8 mouse cellular contexts compared by ENCODE assay signal in genomic region chr19:4037788-4038232, GRCm38 (mm10). TPM values are rescaled to one million over a fixed set of nuclear protein-coding genes. Genes with fewer than 3 reads are reported as not detected.
DNase-seq lines count a peak whose midpoint lies in the region; ATAC-seq and TF ChIP-seq lines count a peak whose summit lies in the region.

Gene Gstp1, minus strand, starts transcription at chr19:4037985.

- no peaks in the 10 kb centered on the region for H3K36me3 ChIP-seq in embryonic facial prominence, embryonic 14.5 days (ENCODE audit: control insufficient read depth, insufficient read depth, low read length)
- no peaks in the 10 kb centered on the region for H3K36me3 ChIP-seq in heart, adult 2 months (ENCODE audit: control insufficient read depth, insufficient read depth, low read length)
- no peaks in the 10 kb centered on the region for H3K36me3 ChIP-seq in kidney, adult 2 months (ENCODE audit: control insufficient read depth, insufficient read depth, low read length)
- no peaks in the 10 kb centered on the region for H3K36me3 ChIP-seq in limb, embryonic 11.5 days (ENCODE audit: control insufficient read depth, insufficient read depth, low read length)
- peaks cover 7% of the 10 kb centered on the region; the same call in 1 of the 2 replicates for H3K36me3 ChIP-seq in midbrain, embryonic 13.5 days

- intact Hi-C loops in heart, adult 2 months (cut with DNase I) = no loop called here

- peak within 1 kb of the TSS; percentile 81 for H3K27ac ChIP-seq in embryonic facial prominence, embryonic 14.5 days (replicated peaks; ENCODE audit: low read depth, low read length)
- H3K27ac ChIP-seq in heart, adult 2 months = peak within 1 kb of the TSS; percentile 80
- peak within 1 kb of the TSS; percentile 84 for H3K27ac ChIP-seq in kidney, adult 2 months (ENCODE audit: insufficient read depth, low read depth, low read length)
- peak within 1 kb of the TSS; percentile 22; the same call in 1 of the 2 replicates for H3K27ac ChIP-seq in limb, embryonic 11.5 days (replicated peaks; ENCODE audit: low read depth, low read length)
- peak within 1 kb of the TSS; percentile 67 for H3K27ac ChIP-seq in midbrain, embryonic 13.5 days

- TF ChIP-seq CTCF in heart, adult 2 months (IDR thresholded peaks at IDR 0.05) = peak; percentile 55
- 0 out of 2 replicates have a peak, but pooled peaks have one; percentile 16 for TF ChIP-seq CTCF in kidney, adult 2 months (conservative IDR thresholded peaks at IDR 0.05; ENCODE audit: insufficient read depth, insufficient read length, low read depth, low read length)

- WGBS in embryonic facial prominence, embryonic 14.5 days = 0% methylated on average over 7 of the region's 26 CpGs
- under 1% methylated on average over 26 of the region's 26 CpGs for WGBS in heart, adult 2 months
- WGBS in kidney, adult 2 months = under 1% methylated on average over 26 of the region's 26 CpGs
- under 1% methylated on average over 26 of the region's 26 CpGs for WGBS in limb, embryonic 11.5 days
- WGBS in midbrain, embryonic 13.5 days = 0% methylated on average over 26 of the region's 26 CpGs

- DNase-seq in 3T3-L1 (ENCODE audit: low read depth, low spot score) = peak; percentile 96
- peak; percentile 63 to 76 for DNase-seq in adrenal gland, postnatal 4 days (ENCODE audit: low spot score in 2 of 2)
- peak; percentile 94 for DNase-seq in embryonic facial prominence, embryonic 14.5 days (ENCODE audit: low spot score)
- peak; percentile 92 to 93 for DNase-seq in heart, adult 2 months
- peak; percentile 93 for DNase-seq in kidney, adult 2 months
- DNase-seq in limb, embryonic 11.5 days (ENCODE audit: low spot score) = peak; percentile 87
- DNase-seq in spleen, adult 12 weeks (ENCODE audit: low spot score) = peak; percentile 69

- H3K4me2 ChIP-seq in embryonic facial prominence, embryonic 14.5 days (ENCODE audit: low read depth, low read length) = peak within 1 kb of the TSS; percentile 58
- H3K4me2 ChIP-seq in limb, embryonic 11.5 days (ENCODE audit: low read depth, severe bottlenecking) = peak within 1 kb of the TSS; percentile 76
- peak within 1 kb of the TSS; percentile 78 for H3K4me2 ChIP-seq in midbrain, embryonic 13.5 days (replicated peaks)

- TF ChIP-seq POLR2A in heart, adult 2 months (IDR thresholded peaks at IDR 0.05; ENCODE audit: insufficient read depth, low read depth, low read length) = peak; percentile 94
- peak; percentile 74 for TF ChIP-seq POLR2A in kidney, adult 2 months (IDR thresholded peaks at IDR 0.05; ENCODE audit: low read depth, low read length)

- ATAC-seq in embryonic facial prominence, embryonic 14.5 days (ENCODE audit: low read depth) = peak; percentile 95
- peak; percentile 63; the same call in 1 of the 2 replicates for ATAC-seq in limb, embryonic 11.5 days (ENCODE audit: insufficient number of reproducible peaks, low FRiP score, low TSS enrichment, low read depth)
- ATAC-seq in midbrain, embryonic 13.5 days = peak; percentile 91

- H3K27me3 ChIP-seq in embryonic facial prominence, embryonic 14.5 days (replicated peaks; ENCODE audit: control insufficient read depth, insufficient read depth, low read length) = no peaks in the 10 kb centered on the region
- no peaks in the 10 kb centered on the region for H3K27me3 ChIP-seq in heart, adult 2 months (ENCODE audit: control insufficient read depth, insufficient read depth, low read length)
- H3K27me3 ChIP-seq in kidney, adult 2 months (replicated peaks; ENCODE audit: control insufficient read depth, insufficient read depth, low read length) = no peaks in the 10 kb centered on the region
- H3K27me3 ChIP-seq in limb, embryonic 11.5 days (ENCODE audit: control insufficient read depth, insufficient read depth, low read length) = no peaks in the 10 kb centered on the region
- no peaks in the 10 kb centered on the region for H3K27me3 ChIP-seq in midbrain, embryonic 13.5 days

- H3K9ac ChIP-seq in embryonic facial prominence, embryonic 14.5 days (ENCODE audit: low read depth, low read length) = peak within 1 kb of the TSS; percentile 82
- H3K9ac ChIP-seq in heart, adult 2 months (ENCODE audit: low read depth, low read length) = peak within 1 kb of the TSS; percentile 92
- peak within 1 kb of the TSS; percentile 88 for H3K9ac ChIP-seq in limb, embryonic 11.5 days (ENCODE audit: low read length)
- peak within 1 kb of the TSS; percentile 74 for H3K9ac ChIP-seq in midbrain, embryonic 13.5 days (replicated peaks)

- no peaks in the 10 kb centered on the region for H3K9me3 ChIP-seq in embryonic facial prominence, embryonic 14.5 days (ENCODE audit: control insufficient read depth, low read length)
- no peaks in the 10 kb centered on the region for H3K9me3 ChIP-seq in limb, embryonic 11.5 days (ENCODE audit: control insufficient read depth, low read length)
- no peaks in the 10 kb centered on the region for H3K9me3 ChIP-seq in midbrain, embryonic 13.5 days

- peak within 1 kb of the TSS; percentile 65 for H3K4me3 ChIP-seq in embryonic facial prominence, embryonic 14.5 days (ENCODE audit: low read depth, low read length)
- peak within 1 kb of the TSS; percentile 59 for H3K4me3 ChIP-seq in heart, adult 2 months
- H3K4me3 ChIP-seq in kidney, adult 2 months (ENCODE audit: insufficient read depth, low read depth, low read length) = peak within 1 kb of the TSS; percentile 91
- H3K4me3 ChIP-seq in limb, embryonic 11.5 days (ENCODE audit: low read depth, low read length) = peak within 1 kb of the TSS; percentile 67
- peak within 1 kb of the TSS; percentile 61 for H3K4me3 ChIP-seq in midbrain, embryonic 13.5 days (replicated peaks)

- no peak for TF ChIP-seq EP300 in heart, adult 2 months (IDR thresholded peaks at IDR 0.05; ENCODE audit: insufficient read depth, low read depth, low read length)

- H3K4me1 ChIP-seq in embryonic facial prominence, embryonic 14.5 days (ENCODE audit: control insufficient read depth, insufficient read depth, low read length) = 0 out of 2 replicates have a peak, but pooled peaks cover 4% of the 10 kb centered on the region
- peaks cover 4% of the 10 kb centered on the region for H3K4me1 ChIP-seq in heart, adult 2 months (ENCODE audit: control insufficient read depth, insufficient read depth, low read length)
- peaks cover 10% of the 10 kb centered on the region; the same call in 1 of the 2 replicates for H3K4me1 ChIP-seq in kidney, adult 2 months (ENCODE audit: control insufficient read depth, insufficient read depth, low read length)
- H3K4me1 ChIP-seq in limb, embryonic 11.5 days (ENCODE audit: control insufficient read depth, insufficient read depth, low read length) = no peaks in the 10 kb centered on the region
- H3K4me1 ChIP-seq in midbrain, embryonic 13.5 days (replicated peaks) = peaks cover 18% of the 10 kb centered on the region

- no peaks in the 10 kb centered on the region for H3K79me2 ChIP-seq in heart, adult 2 months (replicated peaks; ENCODE audit: control insufficient read depth, insufficient read depth, low read length)

RNA-seq across cellular contexts. Expression of gene Gstp1, which starts in this region (rescaled TPM):
- 100 to 1,000 TPM; 258 to 283 TPM for total RNA-seq in adrenal gland, postnatal 4 days (2021)
- polyA plus RNA-seq in embryonic facial prominence, embryonic 14.5 days (2014; fragmentation: Nextera tagmentation; extraction: Ambion mirVana) = 483 and 496 TPM in 2 replicates
- total RNA-seq in heart, adult 2 months (2021) = 100 to 1,000 TPM; 356 to 371 TPM
- polyA plus RNA-seq in heart, adult 2 months (2012; rRNA removed) = 480 and 490 TPM in 2 replicates
- 686 and 745 TPM in 2 replicates for polyA plus RNA-seq in kidney, adult 2 months (2012; rRNA removed)
- polyA plus RNA-seq in limb, embryonic 11.5 days (2014; fragmentation: Nextera tagmentation; extraction: Ambion mirVana) = 437 and 462 TPM in 2 replicates
- polyA plus RNA-seq in midbrain, embryonic 13.5 days (2015; fragmentation: Nextera tagmentation; extraction: Ambion mirVana) = 372 and 375 TPM in 2 replicates

Comparison
In these comparisons a context has a peak if more than half of its experiments do, and no peak if none do; other contexts are left out.
1. Peak in every context shown above with its lines: DNase-seq, ATAC-seq, H3K4me3 ChIP-seq and H3K27ac ChIP-seq.
2. H3K27ac ChIP-seq: peak in every context shown above with its lines; median percentile 84 in kidney, adult 2 months; 81 in embryonic facial prominence, embryonic 14.5 days; 80 in heart, adult 2 months; 67 in midbrain, embryonic 13.5 days; 22 in limb, embryonic 11.5 days.